Mouse (Mus musculus) layer of hippocampus, adult 2 months (tissue): Measurements from ENCODE around the gene Dimt1. TPM values are rescaled to one million over a fixed set of nuclear protein-coding genes. Genes with fewer than 3 reads are reported as not detected.

ENCODE experiments used
- DNase-seq, 2 experiments: peaks; one replicate each; pipeline ENCODE4 v3.0.0; 2022; ENCODE audit warnings: low spot score in 2 of 2
- H3K27ac ChIP-seq: fragments of 200-600 bp; 2 replicates; pipeline ENCODE4 v1.8.1; 2022
- H3K4me3 ChIP-seq: fragments of 200-600 bp; 2 replicates; pipeline ENCODE4 v1.8.1; 2022; ENCODE audit warnings: mild to moderate bottlenecking
- CTCF ChIP-seq: fragments of 200-600 bp; conservative IDR thresholded peaks from 2 replicates; pipeline ENCODE4 v1.8.1; 2022; ENCODE audit warnings: antibody characterized with exemption, mild to moderate bottlenecking, moderate library complexity
- total RNA-seq, 2 experiments: library from RNA; stranded (reverse); gene quantifications; 2 replicates each; pipeline ENCODE4 v1.2.3; 2021

The Dimt1 gene
- total RNA-seq, 2 experiments from 2014 or later: 22.9 to 23.4 TPM

DNA sequence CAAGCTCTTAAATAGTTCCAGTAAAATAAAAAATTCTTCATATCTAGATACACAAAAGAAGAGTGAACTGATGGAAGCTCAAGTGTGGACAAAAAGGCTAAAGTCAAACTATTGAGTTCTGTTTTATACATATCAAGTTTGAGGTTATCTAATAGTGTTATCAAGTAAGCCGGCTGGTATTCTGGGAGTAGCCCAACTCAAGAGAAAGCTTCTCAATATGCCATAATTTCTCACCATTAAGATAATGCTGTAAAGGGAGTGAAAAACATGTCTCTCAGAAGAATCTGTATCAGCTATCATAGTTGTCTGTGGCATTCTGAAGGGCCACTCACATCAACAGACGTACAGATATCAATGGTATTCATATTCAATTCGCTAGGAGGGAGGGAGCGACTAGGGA lies 61.2 kb downstream of the Dimt1 start:
- TF ChIP-seq CTCF: no peak
- no peak for DNase-seq
- H3K4me3 ChIP-seq: no peak overlapping the region
- no peak overlapping the region for H3K27ac ChIP-seq

Other genes starting within 250 kb of the Dimt1 start
- 10 to 100 TPM; 62.1 to 62.3 TPM for gene Ipo11, start 10.2 kb upstream of the Dimt1 start, total RNA-seq
- 100 to 1,000 TPM; 117 to 120 TPM for gene Kif2a, start 75.0 kb downstream of the Dimt1 start, total RNA-seq